In genomic region chr4:82613606-82614465, GRCm38 (mm10) we compare ENCODE assay signal across 8 mouse cellular contexts.
A peak's percentile ranks its signal among the peaks of the same experiment; 100 is the strongest.
DNase-seq lines count a peak whose midpoint lies in the region; ATAC-seq lines count a peak whose summit lies in the region.

No protein-coding gene starts in this region.

- ATAC-seq in frontal cortex, adult (ENCODE audit: low TSS enrichment): peak; percentile 95
- ATAC-seq in embryonic facial prominence, embryonic 12.5 days (ENCODE audit: insufficient number of reproducible peaks, insufficient read depth, low FRiP score, low TSS enrichment): 0 out of 2 replicates have a peak, but pooled peaks have one; percentile 56
- peak; percentile 81 for ATAC-seq in hindbrain, embryonic 13.5 days (ENCODE audit: low FRiP score)
- ATAC-seq in limb, embryonic 11.5 days (ENCODE audit: insufficient number of reproducible peaks, low FRiP score, low TSS enrichment, low read depth): peak; percentile 67; the same call in 1 of the 2 replicates
- peak; percentile 85 for ATAC-seq in neural tube, embryonic 14.5 days (ENCODE audit: low read depth)
- no peak for ATAC-seq in inflammation-experienced regulatory T-cells, adult 6 months

- DNase-seq in frontal cortex, postnatal 14 days (ENCODE audit: low spot score in 2 of 2): no peak
- peak; percentile 73 for DNase-seq in adipocyte (ENCODE audit: low spot score)
- DNase-seq in limb, embryonic 11.5 days (ENCODE audit: low spot score): peak; percentile 63

- WGBS in embryonic facial prominence, embryonic 12.5 days: 36% methylated on average over 7 of the region's 7 CpGs
- WGBS in hindbrain, embryonic 13.5 days: 21% methylated on average over 7 of the region's 7 CpGs
- 11% methylated on average over 7 of the region's 7 CpGs for WGBS in limb, embryonic 11.5 days
- 14% methylated on average over 7 of the region's 7 CpGs for WGBS in neural tube, embryonic 14.5 days

- no peak overlapping the region for H3K9ac ChIP-seq in embryonic facial prominence, embryonic 12.5 days
- peak overlapping the region; percentile 35; the same call in 1 of the 2 replicates for H3K9ac ChIP-seq in hindbrain, embryonic 13.5 days
- H3K9ac ChIP-seq in limb, embryonic 11.5 days (ENCODE audit: low read length): no peak overlapping the region
- no peak overlapping the region for H3K9ac ChIP-seq in neural tube, embryonic 14.5 days (replicated peaks; ENCODE audit: low read depth, low read length)

- no peak overlapping the region for H3K4me3 ChIP-seq in embryonic facial prominence, embryonic 12.5 days
- H3K4me3 ChIP-seq in hindbrain, embryonic 13.5 days: no peak overlapping the region
- no peak overlapping the region for H3K4me3 ChIP-seq in limb, embryonic 11.5 days (ENCODE audit: low read depth, low read length)
- no peak overlapping the region for H3K4me3 ChIP-seq in neural tube, embryonic 14.5 days (ENCODE audit: low read depth, low read length)

- no peaks in the 10 kb centered on the region for H3K9me3 ChIP-seq in embryonic facial prominence, embryonic 12.5 days
- no peaks in the 10 kb centered on the region for H3K9me3 ChIP-seq in hindbrain, embryonic 13.5 days
- no peaks in the 10 kb centered on the region for H3K9me3 ChIP-seq in limb, embryonic 11.5 days (ENCODE audit: control insufficient read depth, low read length)
- no peaks in the 10 kb centered on the region for H3K9me3 ChIP-seq in neural tube, embryonic 14.5 days (ENCODE audit: control insufficient read depth, low read length)

- H3K36me3 ChIP-seq in embryonic facial prominence, embryonic 12.5 days: no peaks in the 10 kb centered on the region
- H3K36me3 ChIP-seq in hindbrain, embryonic 13.5 days: no peaks in the 10 kb centered on the region
- no peaks in the 10 kb centered on the region for H3K36me3 ChIP-seq in limb, embryonic 11.5 days (ENCODE audit: control insufficient read depth, insufficient read depth, low read length)
- no peaks in the 10 kb centered on the region for H3K36me3 ChIP-seq in neural tube, embryonic 14.5 days (ENCODE audit: control insufficient read depth, insufficient read depth, low read length)

- peaks cover 8% of the 10 kb centered on the region; the same call in 1 of the 2 replicates for H3K4me1 ChIP-seq in embryonic facial prominence, embryonic 12.5 days
- H3K4me1 ChIP-seq in hindbrain, embryonic 13.5 days (replicated peaks): peaks cover 25% of the 10 kb centered on the region
- H3K4me1 ChIP-seq in limb, embryonic 11.5 days (ENCODE audit: control insufficient read depth, insufficient read depth, low read length): peaks cover 5% of the 10 kb centered on the region; the same call in 1 of the 2 replicates
- 0 out of 2 replicates have a peak, but pooled peaks cover 4% of the 10 kb centered on the region for H3K4me1 ChIP-seq in neural tube, embryonic 14.5 days (ENCODE audit: control insufficient read depth, insufficient read depth, low read length)

- no peak overlapping the region for H3K27ac ChIP-seq in embryonic facial prominence, embryonic 12.5 days
- peak overlapping the region; percentile 64 for H3K27ac ChIP-seq in hindbrain, embryonic 13.5 days
- no peak overlapping the region for H3K27ac ChIP-seq in limb, embryonic 11.5 days (replicated peaks; ENCODE audit: low read depth, low read length)
- H3K27ac ChIP-seq in neural tube, embryonic 14.5 days (ENCODE audit: low read depth, low read length): peak overlapping the region; percentile 39; the same call in 1 of the 2 replicates

- no peaks in the 10 kb centered on the region for H3K27me3 ChIP-seq in embryonic facial prominence, embryonic 12.5 days
- H3K27me3 ChIP-seq in hindbrain, embryonic 13.5 days: no peaks in the 10 kb centered on the region
- H3K27me3 ChIP-seq in limb, embryonic 11.5 days (ENCODE audit: control insufficient read depth, insufficient read depth, low read length): no peaks in the 10 kb centered on the region
- H3K27me3 ChIP-seq in neural tube, embryonic 14.5 days (ENCODE audit: control insufficient read depth, insufficient read depth, low read length): no peaks in the 10 kb centered on the region

- no peak overlapping the region for H3K4me2 ChIP-seq in embryonic facial prominence, embryonic 12.5 days (replicated peaks)
- H3K4me2 ChIP-seq in hindbrain, embryonic 13.5 days: peak overlapping the region; percentile 37
- peak overlapping the region; percentile 11; the same call in 1 of the 2 replicates for H3K4me2 ChIP-seq in limb, embryonic 11.5 days (ENCODE audit: low read depth, severe bottlenecking)
- peak overlapping the region; percentile 21; the same call in 1 of the 2 replicates for H3K4me2 ChIP-seq in neural tube, embryonic 14.5 days (ENCODE audit: low read depth, low read length)

Comparison
In these comparisons a context has a peak if more than half of its experiments do, and no peak if none do; other contexts are left out.
1. DNase-seq: peak in adipocyte (single experiment) and limb, embryonic 11.5 days (single experiment); none in frontal cortex, postnatal 14 days (0 of 2).
2. H3K27ac ChIP-seq: peak in hindbrain, embryonic 13.5 days (single experiment) and neural tube, embryonic 14.5 days (single experiment); none in embryonic facial prominence, embryonic 12.5 days (single experiment) and limb, embryonic 11.5 days (single experiment).